Mouse (Mus musculus) liver, adult 2 months (tissue): ENCODE results near the gene Rabgap1.

Experiments
- CTCF ChIP-seq: fragments of 200-500 bp; IDR thresholded peaks from 2 replicates; pipeline ENCODE4 v1.5.1; 2011; ENCODE audit warnings: low read depth, low read length, control low read depth
- POLR2A ChIP-seq: fragments of 200-500 bp; IDR thresholded peaks from 2 replicates; pipeline ENCODE4 v1.6.1; 2011; ENCODE audit warnings: low read length, control low read depth; ENCODE audit not compliant: insufficient read depth; ENCODE audit errors: extremely low read depth

- TF ChIP-seq CTCF (no peak), POLR2A (0 out of 2 replicates have a peak, but pooled peaks have one; percentile 31)
Measured at GRCm38 (mm10) chr2:37430593-37431464, 12.2 kb upstream of the Rabgap1 start.
